Mouse (Mus musculus): ENCODE results near the gene Chrne. TPM values are rescaled to one million over a fixed set of nuclear protein-coding genes. Genes with fewer than 3 reads are reported as not detected.

The Chrne gene
- polyA plus RNA-seq, 1 experiment: 0.06 TPM

- no peak for TF ChIP-seq POLR2A (IDR thresholded peaks at IDR 0.05; ENCODE audit: low read depth, low read length)
- TF ChIP-seq CTCF (IDR thresholded peaks at IDR 0.05; ENCODE audit: extremely low read depth, insufficient read length, insufficient replicate concordance, low read depth, low read length): no peak
- Histone ChIP-seq H3K4me1 (ENCODE audit: control insufficient read depth, insufficient read depth, insufficient read length, low read length) (peaks cover 15% of the 10 kb centered on the region), H3K36me3 (ENCODE audit: control insufficient read depth, insufficient read depth, low read length) (peaks cover 32% of the 10 kb centered on the region), H3K27me3 (ENCODE audit: control insufficient read depth, insufficient read depth, low read length) (no peaks in the 10 kb centered on the region), H3K27ac (ENCODE audit: insufficient read depth, low read depth, low read length) (no peak overlapping the region), H3K4me3 (ENCODE audit: low read depth, low read length) (no peak overlapping the region)
- WGBS: 88% methylated on average over 8 of the region's 8 CpGs
Measured at GRCm38 (mm10) chr11:70660571-70660970, 41.6 kb upstream of the Chrne start.

- H3K4me1 ChIP-seq (ENCODE audit: control insufficient read depth, insufficient read depth, insufficient read length, low read length): peaks cover 15% of the 10 kb centered on the region
- peaks cover 17% of the 10 kb centered on the region for H3K36me3 ChIP-seq (ENCODE audit: control insufficient read depth, insufficient read depth, low read length)
- no peak overlapping the region for H3K4me3 ChIP-seq (ENCODE audit: low read depth, low read length)
- no peaks in the 10 kb centered on the region for H3K27me3 ChIP-seq (ENCODE audit: control insufficient read depth, insufficient read depth, low read length)
- 76% methylated on average over 8 of the region's 8 CpGs for WGBS
- TF ChIP-seq POLR2A (IDR thresholded peaks at IDR 0.05; ENCODE audit: low read depth, low read length): no peak
- no peak for TF ChIP-seq CTCF (IDR thresholded peaks at IDR 0.05; ENCODE audit: extremely low read depth, insufficient read length, insufficient replicate concordance, low read depth, low read length)
- H3K27ac ChIP-seq (ENCODE audit: insufficient read depth, low read depth, low read length): no peak overlapping the region
Measured at GRCm38 (mm10) chr11:70658942-70659341, 39.9 kb upstream of the Chrne start.

- TF ChIP-seq POLR2A (IDR thresholded peaks at IDR 0.05; ENCODE audit: low read depth, low read length): no peak
- no peak for TF ChIP-seq CTCF (IDR thresholded peaks at IDR 0.05; ENCODE audit: extremely low read depth, insufficient read length, insufficient replicate concordance, low read depth, low read length)
- Histone ChIP-seq H3K4me1 (ENCODE audit: control insufficient read depth, insufficient read depth, insufficient read length, low read length) (peaks cover 15% of the 10 kb centered on the region), H3K27ac (ENCODE audit: insufficient read depth, low read depth, low read length) (no peak overlapping the region), H3K4me3 (ENCODE audit: low read depth, low read length) (no peak overlapping the region), H3K36me3 (ENCODE audit: control insufficient read depth, insufficient read depth, low read length) (peaks cover 14% of the 10 kb centered on the region), H3K27me3 (ENCODE audit: control insufficient read depth, insufficient read depth, low read length) (no peaks in the 10 kb centered on the region)
- WGBS: 89% methylated on average over 5 of the region's 5 CpGs
Measured at GRCm38 (mm10) chr11:70658521-70658920, 39.5 kb upstream of the Chrne start.

- Histone ChIP-seq H3K27ac (ENCODE audit: insufficient read depth, low read depth, low read length) (no peak overlapping the region), H3K4me3 (ENCODE audit: low read depth, low read length) (no peak overlapping the region), H3K4me1 (ENCODE audit: control insufficient read depth, insufficient read depth, insufficient read length, low read length) (peaks cover 15% of the 10 kb centered on the region), H3K36me3 (ENCODE audit: control insufficient read depth, insufficient read depth, low read length) (peaks cover 16% of the 10 kb centered on the region), H3K27me3 (ENCODE audit: control insufficient read depth, insufficient read depth, low read length) (no peaks in the 10 kb centered on the region)
- WGBS: 87% methylated on average over 9 of the region's 9 CpGs
- TF ChIP-seq CTCF (IDR thresholded peaks at IDR 0.05; ENCODE audit: extremely low read depth, insufficient read length, insufficient replicate concordance, low read depth, low read length) (no peak), POLR2A (IDR thresholded peaks at IDR 0.05; ENCODE audit: low read depth, low read length) (no peak)
Measured at GRCm38 (mm10) chr11:70657991-70658390, 39.0 kb upstream of the Chrne start.

GRCm38 (mm10) chr11:70657573-70657972 lies 38.6 kb upstream of the Chrne start:
- H3K36me3 ChIP-seq (ENCODE audit: control insufficient read depth, insufficient read depth, low read length): peaks cover 17% of the 10 kb centered on the region
- no peak overlapping the region for H3K27ac ChIP-seq (ENCODE audit: insufficient read depth, low read depth, low read length)
- 45% methylated on average over 6 of the region's 6 CpGs for WGBS
- H3K27me3 ChIP-seq (ENCODE audit: control insufficient read depth, insufficient read depth, low read length): no peaks in the 10 kb centered on the region
- H3K4me1 ChIP-seq (ENCODE audit: control insufficient read depth, insufficient read depth, insufficient read length, low read length): peaks cover 15% of the 10 kb centered on the region
- no peak overlapping the region for H3K4me3 ChIP-seq (ENCODE audit: low read depth, low read length)
- TF ChIP-seq CTCF (IDR thresholded peaks at IDR 0.05; ENCODE audit: extremely low read depth, insufficient read length, insufficient replicate concordance, low read depth, low read length): no peak
- TF ChIP-seq POLR2A (IDR thresholded peaks at IDR 0.05; ENCODE audit: low read depth, low read length): no peak

GRCm38 (mm10) chr11:70656964-70657363 lies 37.9 kb upstream of the Chrne start, which contains the start of gene Eno3:
Gene Eno3 (plus strand): TSS chr11:70657202.
- no peak for TF ChIP-seq POLR2A (IDR thresholded peaks at IDR 0.05; ENCODE audit: low read depth, low read length)
- TF ChIP-seq CTCF (IDR thresholded peaks at IDR 0.05; ENCODE audit: extremely low read depth, insufficient read length, insufficient replicate concordance, low read depth, low read length): no peak
- H3K4me3 ChIP-seq (ENCODE audit: low read depth, low read length): peak within 1 kb of the TSS; percentile 87
- WGBS: 38% methylated on average over 3 of the region's 3 CpGs
- H3K36me3 ChIP-seq (ENCODE audit: control insufficient read depth, insufficient read depth, low read length): peaks cover 18% of the 10 kb centered on the region
- H3K27me3 ChIP-seq (ENCODE audit: control insufficient read depth, insufficient read depth, low read length): no peaks in the 10 kb centered on the region
- peak within 1 kb of the TSS; percentile 99 for H3K27ac ChIP-seq (ENCODE audit: insufficient read depth, low read depth, low read length)
- peaks cover 15% of the 10 kb centered on the region for H3K4me1 ChIP-seq (ENCODE audit: control insufficient read depth, insufficient read depth, insufficient read length, low read length)

GRCm38 (mm10) chr11:70656456-70656927 lies 37.5 kb upstream of the Chrne start:
- Histone ChIP-seq H3K4me3 (ENCODE audit: low read depth, low read length) (peak overlapping the region; percentile 87), H3K4me1 (ENCODE audit: control insufficient read depth, insufficient read depth, insufficient read length, low read length) (peaks cover 15% of the 10 kb centered on the region), H3K27ac (ENCODE audit: insufficient read depth, low read depth, low read length) (peak overlapping the region; percentile 99), H3K36me3 (ENCODE audit: control insufficient read depth, insufficient read depth, low read length) (peaks cover 22% of the 10 kb centered on the region), H3K27me3 (ENCODE audit: control insufficient read depth, insufficient read depth, low read length) (no peaks in the 10 kb centered on the region)
- TF ChIP-seq CTCF (IDR thresholded peaks at IDR 0.05; ENCODE audit: extremely low read depth, insufficient read length, insufficient replicate concordance, low read depth, low read length) (no peak), POLR2A (IDR thresholded peaks at IDR 0.05; ENCODE audit: low read depth, low read length) (no peak)
- 20% methylated on average over 16 of the region's 16 CpGs for WGBS
